Mouse (Mus musculus): ENCODE measurements around the gene Gm11084. TPM values are rescaled to one million over a fixed set of nuclear protein-coding genes. Genes with fewer than 3 reads are reported as not detected.

Gm11084 gene
- polyA plus RNA-seq, 1 experiment from 2014 or later = not detected

GRCm38 (mm10) chr2:73005611-73006515 is 19.3 kb upstream of the Gm11084 start:
- ATAC-seq (ENCODE audit: low FRiP score, low read depth) = no peak
- Histone ChIP-seq H3K4me3 (no peak overlapping the region), H3K4me1 (peaks cover 19% of the 10 kb centered on the region; the same call in 1 of the 2 replicates), H3K27me3 (replicated peaks) (no peaks in the 10 kb centered on the region), H3K4me2 (replicated peaks) (no peak overlapping the region), H3K36me3 (no peaks in the 10 kb centered on the region), H3K9me3 (peaks cover 7% of the 10 kb centered on the region; the same call in 1 of the 2 replicates), H3K27ac (no peak overlapping the region), H3K9ac (no peak overlapping the region)
- 57% methylated on average over 3 of the region's 3 CpGs for WGBS

- Histone ChIP-seq H3K36me3 (no peaks in the 10 kb centered on the region), H3K9ac (no peak overlapping the region), H3K4me3 (no peak overlapping the region), H3K4me1 (peaks cover 19% of the 10 kb centered on the region; the same call in 1 of the 2 replicates), H3K4me2 (replicated peaks) (peak overlapping the region; percentile 18), H3K27ac (no peak overlapping the region), H3K27me3 (replicated peaks) (no peaks in the 10 kb centered on the region), H3K9me3 (no peaks in the 10 kb centered on the region)
- 0 out of 2 replicates have a peak, but pooled peaks have one; percentile 53 for ATAC-seq (ENCODE audit: low FRiP score, low read depth)
- WGBS = 53% methylated on average over 24 of the region's 24 CpGs
Measured at GRCm38 (mm10) chr2:73003751-73004717, 17.5 kb upstream of the Gm11084 start.

- no peaks in the 10 kb centered on the region for H3K9me3 ChIP-seq
- H3K27ac ChIP-seq = no peak overlapping the region
- no peaks in the 10 kb centered on the region for H3K36me3 ChIP-seq
- peaks cover 19% of the 10 kb centered on the region; the same call in 1 of the 2 replicates for H3K4me1 ChIP-seq
- WGBS = 57% methylated on average over 11 of the region's 12 CpGs
- H3K9ac ChIP-seq = no peak overlapping the region
- H3K27me3 ChIP-seq (replicated peaks) = no peaks in the 10 kb centered on the region
- no peak for ATAC-seq (ENCODE audit: low FRiP score, low read depth)
- H3K4me2 ChIP-seq (replicated peaks) = no peak overlapping the region
- no peak overlapping the region for H3K4me3 ChIP-seq
Measured at GRCm38 (mm10) chr2:73003049-73003448, 16.5 kb upstream of the Gm11084 start.

- no peak overlapping the region for H3K4me3 ChIP-seq
- 88% methylated on average over 6 of the region's 6 CpGs for WGBS
- H3K27ac ChIP-seq = no peak overlapping the region
- H3K36me3 ChIP-seq = no peaks in the 10 kb centered on the region
- no peak overlapping the region for H3K9ac ChIP-seq
- ATAC-seq (ENCODE audit: low FRiP score, low read depth) = no peak
- no peaks in the 10 kb centered on the region for H3K27me3 ChIP-seq (replicated peaks)
- no peak overlapping the region for H3K4me2 ChIP-seq (replicated peaks)
- peaks cover 19% of the 10 kb centered on the region; the same call in 1 of the 2 replicates for H3K4me1 ChIP-seq
- H3K9me3 ChIP-seq = no peaks in the 10 kb centered on the region
Measured at GRCm38 (mm10) chr2:73002451-73002850, 15.9 kb upstream of the Gm11084 start.

GRCm38 (mm10) chr2:73001994-73002393 is 15.5 kb upstream of the Gm11084 start:
- Histone ChIP-seq H3K4me1 (peaks cover 19% of the 10 kb centered on the region; the same call in 1 of the 2 replicates), H3K27me3 (replicated peaks) (no peaks in the 10 kb centered on the region), H3K27ac (no peak overlapping the region), H3K36me3 (no peaks in the 10 kb centered on the region), H3K4me2 (replicated peaks) (no peak overlapping the region), H3K9me3 (no peaks in the 10 kb centered on the region), H3K9ac (no peak overlapping the region), H3K4me3 (no peak overlapping the region)
- 92% methylated on average over 5 of the region's 5 CpGs for WGBS
- no peak for ATAC-seq (ENCODE audit: low FRiP score, low read depth)

GRCm38 (mm10) chr2:73000194-73000593 is 13.7 kb upstream of the Gm11084 start:
- Histone ChIP-seq H3K4me2 (replicated peaks) (no peak overlapping the region), H3K9me3 (no peaks in the 10 kb centered on the region), H3K4me1 (peaks cover 17% of the 10 kb centered on the region; the same call in 1 of the 2 replicates), H3K4me3 (no peak overlapping the region), H3K36me3 (no peaks in the 10 kb centered on the region), H3K9ac (no peak overlapping the region), H3K27ac (no peak overlapping the region), H3K27me3 (replicated peaks) (no peaks in the 10 kb centered on the region)
- ATAC-seq (ENCODE audit: low FRiP score, low read depth) = no peak
- 78% methylated on average over 8 of the region's 8 CpGs for WGBS

GRCm38 (mm10) chr2:72997586-72997985 is 11.1 kb upstream of the Gm11084 start:
- 94% methylated on average over 4 of the region's 4 CpGs for WGBS
- ATAC-seq (ENCODE audit: low FRiP score, low read depth) = no peak
- Histone ChIP-seq H3K27ac (no peak overlapping the region), H3K9me3 (no peaks in the 10 kb centered on the region), H3K4me1 (peaks cover 5% of the 10 kb centered on the region; the same call in 1 of the 2 replicates), H3K9ac (no peak overlapping the region), H3K4me3 (no peak overlapping the region), H3K36me3 (no peaks in the 10 kb centered on the region), H3K4me2 (replicated peaks) (no peak overlapping the region), H3K27me3 (replicated peaks) (no peaks in the 10 kb centered on the region)

GRCm38 (mm10) chr2:72996808-72997378 is 10.4 kb upstream of the Gm11084 start:
- Histone ChIP-seq H3K9ac (no peak overlapping the region), H3K4me3 (no peak overlapping the region), H3K4me2 (replicated peaks) (no peak overlapping the region), H3K9me3 (no peaks in the 10 kb centered on the region), H3K36me3 (no peaks in the 10 kb centered on the region), H3K27me3 (replicated peaks) (no peaks in the 10 kb centered on the region), H3K4me1 (peaks cover 5% of the 10 kb centered on the region; the same call in 1 of the 2 replicates), H3K27ac (no peak overlapping the region)
- 70% methylated on average over 9 of the region's 9 CpGs for WGBS
- ATAC-seq (ENCODE audit: low FRiP score, low read depth) = no peak

- no peak for ATAC-seq (ENCODE audit: low FRiP score, low read depth)
- Histone ChIP-seq H3K36me3 (no peaks in the 10 kb centered on the region), H3K27me3 (replicated peaks) (no peaks in the 10 kb centered on the region), H3K4me3 (no peak overlapping the region), H3K27ac (no peak overlapping the region), H3K4me2 (replicated peaks) (0 out of 2 replicates have a peak overlapping the region, but pooled peaks have one; percentile 5), H3K9me3 (no peaks in the 10 kb centered on the region), H3K9ac (no peak overlapping the region), H3K4me1 (peaks cover 5% of the 10 kb centered on the region; the same call in 1 of the 2 replicates)
- 54% methylated on average over 9 of the region's 9 CpGs for WGBS
Measured at GRCm38 (mm10) chr2:72995346-72996097, 9.0 kb upstream of the Gm11084 start.

GRCm38 (mm10) chr2:72994165-72994564 is 7.6 kb upstream of the Gm11084 start:
- Histone ChIP-seq H3K36me3 (peaks cover 3% of the 10 kb centered on the region; the same call in 1 of the 2 replicates), H3K4me1 (peaks cover 5% of the 10 kb centered on the region; the same call in 1 of the 2 replicates), H3K4me2 (replicated peaks) (no peak overlapping the region), H3K27ac (no peak overlapping the region), H3K27me3 (replicated peaks) (no peaks in the 10 kb centered on the region), H3K4me3 (no peak overlapping the region), H3K9ac (no peak overlapping the region), H3K9me3 (peaks cover 5% of the 10 kb centered on the region)
- ATAC-seq (ENCODE audit: low FRiP score, low read depth) = no peak
- 55% methylated on average over 2 of the region's 2 CpGs for WGBS

- Histone ChIP-seq H3K36me3 (peaks cover 6% of the 10 kb centered on the region; the same call in 1 of the 2 replicates), H3K4me1 (peaks cover 5% of the 10 kb centered on the region; the same call in 1 of the 2 replicates), H3K27me3 (replicated peaks) (no peaks in the 10 kb centered on the region), H3K9me3 (peaks cover 7% of the 10 kb centered on the region), H3K4me3 (no peak overlapping the region), H3K4me2 (replicated peaks) (no peak overlapping the region), H3K27ac (no peak overlapping the region), H3K9ac (no peak overlapping the region)
- WGBS = 96% methylated on average over 17 of the region's 17 CpGs
- no peak for ATAC-seq (ENCODE audit: low FRiP score, low read depth)
Measured at GRCm38 (mm10) chr2:72992497-72992896, 6.0 kb upstream of the Gm11084 start.

Measured in neural tube, embryonic 12.5 days (tissue).